Mouse (Mus musculus) G1E (cell line): ENCODE results near the gene Atp1a2.

Experiments used
- CTCF ChIP-seq: IDR thresholded peaks from 2 replicates; pipeline ENCODE4 v1.5.1; 2012; ENCODE audit warnings: low read depth, low read length, inconsistent platforms, mixed read lengths
- GATA1 ChIP-seq: IDR thresholded peaks from 2 replicates; pipeline ENCODE4 v1.6.1; 2012; ENCODE audit warnings: borderline replicate concordance, low read length, inconsistent platforms, mixed read lengths
- TAL1 ChIP-seq: conservative IDR thresholded peaks from 2 replicates; pipeline ENCODE4 v1.6.1; 2012; ENCODE audit warnings: low read depth, low read length, inconsistent platforms, mixed read lengths

- TF ChIP-seq CTCF = no peak
- no peak for TF ChIP-seq GATA1
- no peak for TF ChIP-seq TAL1
These were observed 43.5 kb upstream of the Atp1a2 start for GRCm38 (mm10) chr1:172341386-172341785.
